Mouse (Mus musculus) liver, embryonic 14.5 days (tissue): ENCODE measurements around the gene Zdhhc1.

ENCODE experiments used
- CTCF ChIP-seq: IDR thresholded peaks from 2 replicates; pipeline ENCODE4 v1.5.1; 2016; ENCODE audit warnings: antibody characterized with exemption, low read depth, control low read depth
- EP300 ChIP-seq: IDR thresholded peaks from 2 replicates; pipeline ENCODE4 v1.6.1; 2016; ENCODE audit warnings: antibody characterized with exemption, low read depth

- TF ChIP-seq CTCF = no peak
- no peak for TF ChIP-seq EP300
Measured at GRCm38 (mm10) chr8:105450977-105451376, 45.7 kb downstream of the Zdhhc1 start.
